Mouse (Mus musculus): Measurements from ENCODE around the gene Gm10424.
"Not testable (repeated sequence)": the region's sequence is repeated elsewhere in the genome, so short reads cannot be mapped to it uniquely, and the experiment has no call there.

Gene Gm10424

GRCm38 (mm10) chr5:95272668-95273067 is at the start of gene Gm10424:
Gene Gm10424, minus strand, starts transcription at chr5:95272768.
- not testable (repeated sequence) for DNase-seq (ENCODE audit: low spot score in 2 of 2)

GRCm38 (mm10) chr5:95305611-95306010 is 33.0 kb upstream of the Gm10424 start, which contains the start of gene Gm3259:
Gene Gm3259, plus strand, starts transcription at chr5:95305911.
- not testable (repeated sequence) for DNase-seq (ENCODE audit: low spot score in 2 of 2)
